Mouse (Mus musculus) cerebellum, adult 9-10 months (tissue): ENCODE measurements at regions not wholly inside any gene's neighbourhood (a gene's known extent, or its start where the extent isn't known, plus 50 kb on each side); places are given as distances from the start of the nearest gene placed in this dataset.

Source experiments
- DNase-seq: peaks from one replicate; pipeline ENCODE4 v3.0.0; 2022

DNA sequence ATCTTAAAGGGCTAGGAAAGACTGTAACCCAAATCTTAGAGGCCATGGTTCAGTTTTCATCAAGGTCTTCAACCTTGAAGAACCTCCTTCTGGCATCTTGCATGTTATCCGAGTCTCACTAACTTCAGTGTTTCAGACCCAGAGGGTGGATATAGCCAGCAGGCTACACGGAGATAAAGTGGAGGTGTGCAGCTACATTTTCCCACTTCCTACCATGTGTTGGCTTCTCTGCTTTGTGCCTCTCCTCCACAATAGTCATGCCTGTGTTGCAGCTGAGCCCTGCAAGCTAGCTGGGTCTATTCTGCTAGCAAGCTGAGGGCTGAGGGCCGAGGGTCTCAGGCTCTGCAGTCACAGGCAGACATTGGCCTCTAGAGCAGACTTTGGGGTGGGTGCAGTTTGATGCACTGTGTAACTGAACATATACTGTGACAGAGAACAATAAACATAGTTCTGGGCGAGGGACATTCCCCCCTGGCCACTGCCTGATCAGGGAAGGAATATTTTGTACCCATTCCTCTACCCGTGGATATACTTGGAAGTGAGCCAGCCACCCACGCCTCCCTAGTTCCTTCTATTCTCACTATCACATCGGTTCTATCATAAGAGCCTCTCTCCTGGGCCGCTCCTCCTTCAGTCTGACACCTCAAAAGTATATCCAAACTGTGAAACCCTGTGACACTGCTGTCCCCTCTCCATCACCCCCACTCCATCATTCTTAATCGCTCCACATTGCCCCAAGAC lies 152.6 kb upstream of the Mycn start:
- no peak for DNase-seq

DNA sequence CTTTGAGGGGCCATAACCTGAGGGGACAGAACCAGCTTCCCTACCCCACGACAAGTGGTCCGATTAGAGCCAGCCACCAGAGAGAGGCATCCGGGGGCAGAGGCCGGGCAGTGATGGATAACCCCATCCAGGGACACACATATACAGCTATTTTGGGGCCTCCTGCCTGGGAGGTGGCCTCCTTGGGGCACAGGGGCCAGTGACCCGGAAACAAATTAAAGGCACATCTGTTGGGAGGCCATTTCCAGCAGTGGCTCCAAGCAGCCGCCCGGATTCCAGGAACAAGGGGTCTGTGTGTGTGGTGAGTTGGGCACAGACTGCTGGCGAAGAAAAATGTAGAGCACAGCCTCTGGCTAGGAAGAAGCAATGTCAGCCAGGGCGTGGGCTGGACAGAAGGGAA lies 144.2 kb upstream of the Mycn start:
- DNase-seq, result no peak

DNA sequence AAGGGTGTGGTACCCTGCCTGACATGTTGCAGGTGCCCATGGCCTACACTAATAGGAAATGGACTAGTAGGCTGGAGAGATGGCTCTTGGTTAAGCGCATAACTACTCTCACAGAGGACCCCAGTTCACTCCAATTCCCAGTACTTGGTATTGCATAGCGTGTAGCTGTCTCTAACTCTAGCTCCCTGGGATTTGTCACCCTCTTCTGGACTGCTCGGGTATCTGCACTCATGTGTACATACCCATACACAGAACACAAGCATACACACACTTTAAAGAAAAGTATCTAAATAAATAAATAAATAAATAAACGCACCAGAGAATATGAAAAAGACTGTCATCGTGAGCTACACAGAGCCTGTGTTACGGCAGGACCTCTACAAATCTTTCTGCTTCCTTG lies 143.8 kb upstream of the Mycn start:
- DNase-seq, result no peak

DNA sequence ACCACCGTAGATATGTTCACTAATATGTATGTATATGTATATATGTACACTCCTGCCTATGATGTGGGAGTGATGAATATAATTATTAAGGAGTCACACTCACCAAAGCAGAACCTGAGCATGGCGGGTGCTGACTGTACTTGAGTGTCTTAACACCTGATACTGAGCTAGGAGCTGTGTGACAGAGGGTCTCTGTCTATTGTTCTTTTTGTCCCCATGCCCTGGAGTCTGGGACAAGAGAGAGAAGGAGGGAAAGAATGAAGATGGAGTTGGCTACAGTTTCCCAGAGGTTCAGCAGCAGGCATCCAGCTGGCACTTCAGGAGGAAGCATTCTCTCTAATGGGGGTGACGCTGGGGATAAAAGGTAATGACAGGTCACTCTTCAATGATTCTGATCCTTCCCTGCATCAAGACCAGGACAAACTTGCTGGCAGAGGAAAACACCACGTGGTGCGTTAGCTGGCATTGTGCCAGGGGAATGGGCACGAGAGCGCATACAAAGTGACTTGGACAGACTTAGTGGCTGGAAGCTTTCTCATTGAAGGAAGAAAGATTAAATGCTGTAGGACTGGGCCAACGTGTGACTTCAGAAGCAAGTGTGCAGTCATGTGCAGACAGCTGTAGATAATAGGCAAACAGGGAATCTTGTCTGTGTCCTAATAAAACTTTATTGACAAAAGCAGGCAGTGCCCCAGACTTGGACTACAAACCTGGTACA lies 141.8 kb upstream of the Mycn start:
- DNase-seq, result peak; percentile 5

DNA sequence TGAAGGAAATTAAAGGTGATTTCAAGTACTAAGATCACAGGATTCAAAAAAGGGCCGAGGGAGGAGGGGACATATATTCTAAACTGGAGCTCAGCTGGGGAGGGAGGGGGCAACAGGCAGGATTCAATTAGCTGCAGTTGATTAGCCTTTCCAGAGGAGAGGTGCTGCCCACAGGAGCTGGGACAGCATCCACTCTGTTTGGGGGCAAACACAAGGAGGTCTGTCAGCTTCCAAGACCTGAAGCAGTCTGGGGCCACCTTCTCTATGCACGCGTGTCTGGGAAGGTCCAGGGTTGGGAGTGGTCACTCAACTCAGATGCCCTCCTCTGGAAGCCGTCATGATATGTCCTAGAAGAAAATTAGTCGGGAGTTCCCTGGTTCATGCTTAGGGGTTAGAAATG lies 139.1 kb upstream of the Mycn start:
- DNase-seq, result no peak

DNA sequence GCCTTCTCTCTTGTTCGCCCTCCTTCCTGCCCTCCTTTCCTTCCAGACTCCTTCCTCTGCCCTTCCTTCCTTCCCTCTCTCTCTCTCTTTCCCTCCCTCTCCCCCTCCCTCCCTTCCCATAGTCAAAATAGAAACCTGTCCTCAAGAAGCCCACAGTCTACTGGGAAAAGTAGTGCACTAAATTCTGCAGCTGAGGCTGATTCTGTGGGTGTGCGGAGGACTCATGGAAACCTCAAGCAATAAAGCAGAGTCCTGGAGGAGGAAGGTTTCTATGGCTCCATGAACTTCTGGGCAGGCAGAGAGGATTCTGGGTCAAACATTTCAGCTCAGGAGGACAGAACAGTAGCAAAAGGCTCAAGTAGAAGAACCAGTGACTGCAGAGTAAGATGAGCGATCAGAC lies 138.1 kb upstream of the Mycn start:
- DNase-seq, result no peak

DNA sequence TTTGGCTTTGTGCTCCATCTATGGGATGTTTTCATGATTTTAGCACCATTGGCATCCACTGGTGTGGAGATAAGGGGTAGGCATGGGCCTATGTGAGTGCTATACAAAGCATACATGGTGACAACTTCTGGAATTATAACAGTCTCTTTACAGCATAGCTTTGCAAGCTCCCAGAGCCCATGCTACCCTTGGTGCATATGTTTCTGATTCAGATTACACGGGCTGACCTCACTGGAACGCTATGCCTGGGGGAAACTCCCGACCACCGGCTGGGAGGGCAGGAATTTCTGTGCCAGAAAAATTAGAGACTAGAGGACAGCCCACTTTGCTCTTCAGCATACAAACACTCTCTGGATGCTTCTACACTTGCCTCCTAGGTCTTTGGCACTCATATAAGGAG lies 136.0 kb upstream of the Mycn start:
- DNase-seq, result no peak

DNA sequence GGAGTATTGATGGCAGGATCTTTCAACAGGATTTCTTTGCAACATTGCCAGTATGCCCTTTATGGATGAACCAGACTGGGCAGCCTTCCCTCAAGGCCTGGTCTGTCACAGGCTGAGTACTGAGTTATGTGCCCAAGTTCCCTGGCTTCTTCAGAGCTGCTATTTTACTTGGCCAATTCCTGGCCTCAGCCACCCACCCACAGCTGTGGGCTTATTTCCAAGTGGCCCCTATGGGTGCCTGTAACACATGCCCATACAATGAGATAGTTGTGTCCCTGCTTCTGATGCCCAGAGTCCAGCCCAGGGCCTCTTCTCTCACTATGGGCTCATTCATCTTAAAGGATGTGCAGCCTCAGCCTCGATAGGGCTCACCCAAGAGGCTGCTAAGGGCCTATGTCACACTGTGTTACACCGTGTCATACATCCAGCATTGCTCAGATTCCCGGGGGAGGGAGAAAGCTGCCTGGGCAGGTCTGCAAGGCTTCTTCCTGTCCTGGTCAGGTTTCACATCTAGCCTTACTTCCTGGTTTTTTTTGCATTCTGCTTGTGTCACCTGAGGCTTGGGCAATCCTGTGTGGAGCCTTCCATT lies 135.1 kb upstream of the Mycn start:
- DNase-seq, result no peak

DNA sequence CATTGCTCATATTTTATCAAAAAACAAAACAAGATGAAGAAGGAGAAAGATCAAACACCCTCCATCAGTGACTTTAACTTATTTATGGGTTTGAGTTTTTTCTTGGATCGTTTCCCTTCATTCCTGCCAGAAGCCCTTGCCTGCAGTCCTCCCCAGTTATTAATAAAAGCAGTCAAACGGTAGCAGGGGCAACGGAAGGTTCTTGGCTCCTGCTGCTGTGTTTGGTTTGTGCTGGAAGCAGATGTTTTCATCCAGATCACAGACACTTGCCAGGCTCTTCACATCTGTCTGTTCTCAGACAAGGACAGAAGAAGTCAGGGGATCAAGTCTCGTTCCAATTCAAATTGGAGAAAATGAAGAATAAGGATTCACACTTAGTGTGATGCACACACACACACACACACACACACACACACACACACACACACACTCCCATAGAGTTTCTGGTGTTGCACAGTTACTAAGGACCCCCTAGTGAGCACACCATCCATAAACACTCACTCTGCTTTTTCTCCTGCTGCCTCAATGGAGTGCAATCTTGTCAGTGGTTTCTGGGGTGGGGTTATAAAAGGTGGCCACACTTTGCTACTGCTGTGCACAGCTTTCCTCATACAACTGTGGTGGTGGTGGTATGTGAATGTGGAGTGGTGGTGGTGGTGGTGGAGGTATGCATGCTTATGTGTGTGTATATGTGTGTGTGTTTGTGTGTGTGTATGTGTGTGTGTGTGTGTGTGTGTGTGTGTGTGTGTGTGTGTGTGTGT lies 131.6 kb upstream of the Mycn start:
- no peak for DNase-seq

DNA sequence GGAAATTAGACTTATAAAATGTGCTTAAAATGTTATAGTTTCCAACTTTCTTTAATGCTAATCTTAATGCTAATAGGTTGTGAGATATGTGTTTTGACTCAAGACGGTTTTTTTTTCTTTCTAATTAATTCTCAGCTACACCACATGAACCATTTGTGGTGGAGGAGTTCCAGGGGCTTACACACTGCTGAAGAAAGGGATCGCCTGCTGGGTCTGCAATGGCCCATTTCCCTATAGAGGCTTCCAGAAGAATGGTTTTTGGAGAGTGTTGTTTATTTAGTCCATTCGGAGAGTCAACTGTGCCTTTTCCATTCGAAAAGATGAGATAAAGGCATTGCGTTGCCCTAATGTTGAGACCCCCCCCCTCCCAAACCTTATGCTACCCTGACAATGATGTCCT lies 125.6 kb upstream of the Mycn start:
- DNase-seq, result no peak

DNA sequence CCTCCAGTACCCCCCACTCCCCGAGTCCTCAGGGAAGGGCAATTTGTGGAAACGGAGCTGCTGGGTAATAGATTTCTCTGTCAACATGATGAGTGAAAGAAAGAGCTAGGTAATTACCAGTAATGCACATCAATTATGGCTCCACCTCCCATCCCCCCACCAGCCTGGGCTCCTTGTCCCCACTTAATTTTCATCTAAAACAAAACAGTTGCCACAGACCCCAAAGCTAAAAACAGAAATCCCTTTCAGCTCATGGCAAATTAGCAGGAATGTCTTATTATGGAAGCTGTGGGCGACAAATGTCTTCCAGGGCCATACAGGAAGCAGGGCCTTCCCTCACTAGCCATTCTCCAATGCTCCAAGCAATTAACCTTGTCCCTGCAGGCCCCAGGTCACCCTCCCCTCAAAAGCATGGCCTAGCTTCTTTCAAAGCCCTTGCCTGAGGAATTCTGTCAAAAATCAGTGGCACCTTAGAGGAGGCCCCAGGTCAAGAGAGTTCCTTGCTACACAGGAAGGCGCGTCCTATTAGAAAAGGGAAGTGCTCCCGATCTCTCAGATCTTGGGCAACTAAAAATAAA lies 125.0 kb upstream of the Mycn start:
- no peak for DNase-seq

DNA sequence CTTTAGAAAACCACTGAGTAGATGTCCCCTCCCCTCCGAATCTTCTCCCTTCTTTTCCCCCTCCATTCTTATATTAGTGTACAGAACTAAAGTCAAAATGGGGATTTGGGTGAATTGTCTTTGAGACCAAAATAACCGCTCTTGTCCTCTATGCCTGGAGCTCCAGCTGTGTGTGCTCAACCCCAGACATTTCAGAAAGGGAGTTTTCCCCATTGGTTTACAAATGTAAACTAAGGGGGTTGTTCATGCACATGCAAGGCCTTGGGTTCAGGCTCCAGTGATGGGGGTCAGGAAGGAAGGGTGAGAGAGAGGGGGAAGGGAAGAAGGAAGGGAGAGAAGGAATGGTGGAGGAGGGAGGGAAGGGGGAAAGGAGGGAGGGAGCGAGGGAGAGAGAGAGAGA lies 117.8 kb upstream of the Mycn start:
- DNase-seq, result no peak

DNA sequence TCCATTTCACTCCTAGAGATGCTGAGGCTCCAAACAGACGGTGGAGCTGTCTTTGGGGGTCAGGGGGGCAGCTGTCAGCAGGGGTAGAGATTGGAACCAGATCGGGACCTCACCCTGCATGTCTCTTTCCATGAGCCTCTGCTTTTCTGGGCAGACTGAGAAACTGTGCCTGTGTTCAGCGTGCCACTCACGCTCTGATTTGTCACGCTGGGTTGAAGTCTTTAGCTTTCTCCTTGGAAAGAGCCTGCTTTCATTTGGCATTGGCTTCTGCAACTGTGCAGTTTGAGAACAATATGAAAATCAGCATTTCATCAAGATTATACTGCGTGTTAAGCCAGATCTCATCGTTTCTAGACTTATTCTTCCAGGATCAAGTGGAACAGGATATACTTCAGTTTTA lies 114.5 kb upstream of the Mycn start:
- no peak for DNase-seq

DNA sequence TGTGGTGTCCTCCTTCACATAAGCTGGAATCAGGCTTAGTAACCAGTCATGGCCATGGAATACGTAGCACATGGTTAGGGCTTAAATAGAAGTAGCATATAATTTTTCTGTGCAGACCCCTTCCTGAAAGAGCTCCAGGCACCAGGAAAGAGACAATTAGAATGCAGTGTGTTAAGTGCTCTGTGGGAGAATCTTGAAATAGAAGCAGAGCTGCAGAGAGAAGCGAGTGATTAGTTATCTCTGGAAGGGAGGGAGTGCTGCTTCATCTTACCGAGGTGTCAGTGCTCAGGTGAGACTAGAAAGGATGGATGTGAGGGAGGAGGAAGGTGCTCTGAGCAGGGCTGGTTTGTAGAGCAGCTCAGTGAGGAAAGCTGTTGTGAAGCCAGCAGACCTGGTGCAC lies 112.9 kb upstream of the Mycn start:
- no peak for DNase-seq

DNA sequence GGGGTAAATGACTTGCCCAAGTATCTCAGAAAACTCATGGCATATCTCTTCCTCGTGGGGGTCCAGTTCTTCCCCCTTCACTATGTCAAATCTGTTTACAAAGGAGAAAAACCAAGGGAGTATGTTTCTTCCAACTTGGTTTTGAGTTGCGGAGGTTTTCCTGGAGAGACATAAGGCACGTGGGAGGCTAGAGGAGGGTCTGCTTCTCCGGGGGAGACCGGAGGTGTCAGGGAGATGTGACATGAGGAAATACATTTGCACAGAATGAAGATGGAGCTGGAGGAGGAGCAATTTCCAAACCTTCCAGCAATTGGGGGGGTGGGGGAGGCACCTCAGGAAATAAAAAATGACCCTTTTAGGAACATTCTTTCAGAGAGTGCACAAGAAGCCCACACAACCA lies 112.0 kb upstream of the Mycn start:
- DNase-seq, result no peak

DNA sequence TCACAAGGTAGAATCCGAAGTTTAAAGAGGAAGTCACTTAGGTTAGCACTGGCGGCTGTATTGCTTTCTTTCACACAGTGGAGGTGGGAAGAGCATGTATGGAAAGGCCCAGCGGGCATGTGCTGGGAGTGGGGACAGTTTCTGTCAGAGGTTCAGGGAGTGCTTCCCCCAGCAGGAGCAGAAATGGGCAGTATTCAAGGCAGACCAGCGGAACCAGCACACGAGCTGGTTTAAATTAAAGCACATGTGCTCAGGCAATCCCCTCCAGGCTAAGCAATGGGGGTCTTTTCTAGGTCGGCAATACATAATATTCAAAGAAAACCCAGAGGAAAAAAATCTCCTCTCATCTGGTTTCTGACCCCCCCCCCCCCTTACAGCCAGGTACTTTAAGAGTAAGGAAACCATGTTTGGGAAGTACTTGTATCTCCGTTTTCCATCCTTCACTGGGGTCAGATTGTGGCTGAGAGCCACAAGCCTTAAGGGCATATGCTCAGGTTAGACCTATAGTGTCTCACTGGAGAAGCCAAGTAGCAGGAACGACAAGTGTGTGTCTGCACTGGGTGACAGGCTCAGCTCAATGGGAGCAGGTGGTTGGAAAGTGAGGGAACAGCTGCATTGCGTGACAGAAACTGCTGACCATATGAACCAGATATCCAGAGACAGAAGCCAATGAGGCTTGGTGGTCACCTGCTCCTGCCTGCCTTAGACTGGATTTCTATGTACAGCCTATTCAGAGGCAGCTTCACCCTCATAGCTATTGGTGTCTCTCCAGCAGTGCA lies 111.3 kb upstream of the Mycn start:
- DNase-seq, result no peak

DNA sequence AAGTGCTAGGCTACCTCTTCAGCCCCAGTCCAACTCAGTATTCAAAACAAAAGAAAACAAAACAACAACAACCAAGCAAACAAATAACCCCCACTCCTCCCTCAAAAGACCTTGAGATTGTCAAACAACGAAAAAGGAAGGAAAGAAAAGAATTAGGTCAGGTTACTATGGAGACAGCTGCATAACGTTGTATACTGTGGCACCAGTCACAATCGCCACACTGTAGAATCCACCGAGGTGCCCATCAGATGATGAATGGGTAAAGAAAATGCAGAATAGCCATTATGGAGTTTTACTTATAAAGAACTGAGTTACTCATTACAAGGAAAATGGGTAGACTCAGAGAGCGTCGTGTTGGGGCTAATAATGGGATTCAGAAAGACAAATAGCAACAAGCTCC lies 110.5 kb upstream of the Mycn start:
- no peak for DNase-seq

DNA sequence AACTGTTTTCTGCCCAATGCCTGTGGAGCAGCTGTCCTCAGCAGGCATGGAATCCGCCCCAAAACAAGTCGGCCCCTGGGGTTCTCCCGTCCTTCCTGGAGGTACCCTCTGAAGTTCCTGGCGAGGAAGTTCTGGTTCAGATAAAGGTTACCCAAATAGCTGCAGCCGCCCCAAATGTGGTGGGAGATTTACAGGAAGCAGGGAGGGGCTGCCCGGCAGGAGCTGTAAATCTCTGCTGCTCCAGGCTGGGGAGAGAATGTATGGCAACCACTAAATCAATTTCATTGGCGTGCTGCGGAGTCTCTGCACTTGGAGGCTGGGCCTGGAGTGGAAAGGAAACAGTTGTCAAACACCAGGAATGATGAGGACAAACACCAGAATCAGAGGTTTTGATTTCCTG lies 107.9 kb upstream of the Mycn start:
- DNase-seq, result no peak

DNA sequence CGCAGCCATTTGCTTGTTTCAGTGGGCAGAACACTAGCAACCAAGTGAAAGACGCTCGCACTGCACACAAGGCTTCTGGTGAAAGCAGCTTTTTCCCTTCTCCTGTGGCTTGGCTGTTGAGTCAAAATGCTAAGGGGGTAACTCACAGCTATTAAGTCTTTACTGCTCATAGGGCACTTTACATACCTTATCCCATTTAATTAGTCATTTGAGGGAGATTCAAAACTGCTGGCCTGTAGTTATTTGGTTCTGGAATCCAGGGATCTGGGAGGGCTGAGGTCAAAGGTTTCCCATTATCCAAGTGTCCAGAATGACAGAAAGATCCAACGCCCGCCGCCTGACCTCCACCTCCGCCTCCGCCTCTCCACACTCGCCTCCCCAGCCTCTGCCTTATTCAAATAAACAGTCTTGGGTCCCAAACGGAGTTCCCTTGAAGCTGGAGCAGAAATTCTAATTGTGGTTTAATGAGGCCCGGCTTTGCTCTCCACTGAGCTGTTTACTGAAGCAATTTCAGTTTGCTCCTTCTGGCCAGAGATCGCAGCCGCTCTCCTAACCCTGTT lies 106.5 kb upstream of the Mycn start:
- no peak for DNase-seq

DNA sequence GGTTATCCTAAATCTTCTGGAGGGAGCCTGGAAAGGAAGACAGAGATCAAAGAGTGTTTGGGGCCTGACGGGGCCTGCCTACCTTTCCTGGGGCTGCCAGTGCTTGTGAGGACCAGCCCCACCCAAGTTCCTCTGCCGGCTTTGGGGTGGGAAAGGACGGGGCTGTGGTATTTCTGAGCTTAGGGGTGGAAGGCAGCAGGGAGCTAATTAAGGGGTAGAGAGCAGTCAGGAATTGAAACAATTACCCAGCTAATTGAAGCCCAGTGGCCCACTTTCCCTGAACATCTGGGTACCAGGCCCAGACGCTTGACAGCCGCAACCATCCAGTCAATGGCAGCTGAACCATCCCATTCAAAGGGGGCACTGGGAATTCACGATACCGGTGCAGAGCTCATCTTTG lies 101.2 kb upstream of the Mycn start:
- no peak for DNase-seq

DNA sequence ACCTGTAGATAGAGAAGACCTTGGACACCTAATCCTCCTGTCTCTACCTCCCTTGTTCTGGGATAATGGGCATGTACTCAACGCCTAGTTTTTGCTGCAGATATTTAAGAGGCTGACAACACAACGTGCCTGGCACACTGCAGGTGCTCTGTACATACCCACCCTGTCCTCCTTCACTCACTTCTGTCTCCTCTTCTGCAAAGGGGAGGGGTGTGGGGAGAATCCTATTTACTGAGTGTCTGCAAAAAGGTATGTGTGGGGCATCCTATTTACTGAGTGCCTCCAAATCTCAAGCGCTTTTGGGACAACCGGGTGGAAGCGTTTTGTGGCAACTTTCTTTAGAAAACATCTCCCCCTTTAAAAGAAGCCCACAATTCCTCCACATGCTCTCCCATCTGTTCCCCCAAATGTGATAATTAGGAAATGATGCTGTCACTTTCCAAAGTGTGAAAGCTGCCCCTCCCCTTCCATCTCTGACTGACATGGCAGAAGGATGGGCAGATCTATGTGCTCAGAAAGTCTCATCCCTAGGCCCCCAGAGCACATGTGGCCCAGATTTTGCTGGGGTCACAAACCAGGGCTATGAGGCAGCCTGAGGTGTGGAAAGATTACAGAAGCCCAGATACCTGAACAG lies 93.5 kb upstream of the Mycn start:
- no peak for DNase-seq

DNA sequence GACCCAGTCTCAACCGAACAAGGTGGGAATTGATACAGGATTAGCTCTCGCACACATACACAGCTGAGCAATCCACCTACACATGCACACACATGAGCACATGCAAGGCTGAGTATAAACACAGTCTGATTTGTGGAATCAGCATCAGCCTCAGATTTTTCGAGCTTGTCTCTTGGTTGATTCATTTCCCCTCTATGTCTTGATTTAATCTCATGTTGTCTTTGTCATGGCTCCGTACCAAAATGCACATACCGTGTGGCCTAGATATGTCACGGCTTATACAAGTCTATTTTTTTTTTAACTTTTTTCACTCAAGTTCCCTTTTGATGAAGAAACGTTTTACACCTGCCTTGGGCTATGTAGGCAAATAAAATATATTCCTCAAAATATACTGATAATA lies 88.6 kb upstream of the Mycn start:
- DNase-seq, result no peak
